Mouse (Mus musculus): ENCODE measurements at regions not wholly inside any gene's neighbourhood (a gene's known extent, or its start where the extent isn't known, plus 50 kb on each side); places are given as distances from the start of the nearest gene placed in this dataset.
A peak's percentile ranks its signal among the peaks of the same experiment; 100 is the strongest.

DNA sequence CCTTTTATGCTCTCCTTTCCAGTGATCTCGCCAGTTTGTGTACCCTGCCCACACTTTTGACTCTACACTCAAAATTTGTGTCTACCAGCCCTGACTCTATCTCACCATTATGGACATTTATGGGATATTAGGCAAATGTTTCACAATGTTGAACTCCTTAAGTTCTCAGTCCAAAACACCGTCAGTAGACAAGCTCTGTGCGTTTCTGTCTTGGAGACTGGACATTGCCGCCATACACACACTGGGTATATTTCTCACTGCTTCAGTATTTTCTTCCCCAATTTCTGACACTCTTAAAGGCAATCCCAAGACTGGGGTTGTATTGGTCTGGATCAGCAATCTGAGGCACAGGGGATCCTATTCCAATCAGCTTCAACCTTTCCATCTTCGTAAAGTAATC is 75.6 kb downstream of the Oxgr1 start:
- no peak for DNase-seq

- DNase-seq, result peak; percentile 17
Observed at GRCm38 (mm10) chr14:119965842-119966483, 76.3 kb downstream of the Oxgr1 start.

GRCm38 (mm10) chr14:119963741-119964140 is 78.5 kb downstream of the Oxgr1 start:
- no peak for DNase-seq

DNA sequence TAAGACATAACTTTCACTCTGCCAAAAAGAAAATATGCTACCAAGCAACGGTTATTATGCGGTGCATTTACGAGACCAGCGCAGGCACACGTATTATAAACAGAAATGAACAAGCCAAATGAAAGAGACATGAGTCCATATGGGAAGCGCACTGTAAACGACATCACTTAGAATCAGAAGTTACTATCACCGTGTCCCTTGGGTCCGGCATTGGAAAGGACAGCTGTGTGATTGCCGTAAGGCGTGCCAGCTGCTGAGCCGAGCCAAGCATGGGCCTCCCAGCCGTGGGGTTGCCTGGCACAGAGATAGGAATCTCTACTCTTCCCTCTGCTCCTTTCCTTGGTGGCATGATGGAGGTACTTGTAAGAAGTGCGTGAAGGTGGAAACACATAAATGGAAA is 88.4 kb downstream of the Oxgr1 start:
- DNase-seq, result no peak

- no peak for DNase-seq
Observed at GRCm38 (mm10) chr14:119952877-119953624, 89.2 kb downstream of the Oxgr1 start.
